Mouse (Mus musculus): Measurements from ENCODE around the gene Vmn1r40. TPM values are rescaled to one million over a fixed set of nuclear protein-coding genes. Genes with fewer than 3 reads are reported as not detected.

The Vmn1r40 gene
- polyA plus RNA-seq, 1 experiment from 2014 or later: not detected

- ATAC-seq: 0 out of 2 replicates have a peak, but pooled peaks have one; percentile 19
- Histone ChIP-seq H3K9ac (ENCODE audit: low read depth, low read length) (no peak overlapping the region), H3K4me3 (ENCODE audit: low read depth, low read length) (no peak overlapping the region), H3K4me2 (replicated peaks; ENCODE audit: low read depth) (no peak overlapping the region), H3K27me3 (replicated peaks; ENCODE audit: control insufficient read depth, insufficient read depth, low read length) (no peaks in the 10 kb centered on the region), H3K27ac (ENCODE audit: low read depth, low read length) (no peak overlapping the region), H3K4me1 (replicated peaks; ENCODE audit: control insufficient read depth, insufficient read depth, low read length) (no peaks in the 10 kb centered on the region), H3K36me3 (ENCODE audit: control insufficient read depth, insufficient read depth) (peaks cover 6% of the 10 kb centered on the region), H3K9me3 (ENCODE audit: control insufficient read depth) (no peaks in the 10 kb centered on the region)
- no peak for TF ChIP-seq CTCF (IDR thresholded peaks at IDR 0.05; ENCODE audit: low read depth)
- 83% methylated on average over 11 of the region's 11 CpGs for WGBS
Observed at GRCm38 (mm10) chr6:89673135-89673780, 34.1 kb upstream of the Vmn1r40 start.

DNA sequence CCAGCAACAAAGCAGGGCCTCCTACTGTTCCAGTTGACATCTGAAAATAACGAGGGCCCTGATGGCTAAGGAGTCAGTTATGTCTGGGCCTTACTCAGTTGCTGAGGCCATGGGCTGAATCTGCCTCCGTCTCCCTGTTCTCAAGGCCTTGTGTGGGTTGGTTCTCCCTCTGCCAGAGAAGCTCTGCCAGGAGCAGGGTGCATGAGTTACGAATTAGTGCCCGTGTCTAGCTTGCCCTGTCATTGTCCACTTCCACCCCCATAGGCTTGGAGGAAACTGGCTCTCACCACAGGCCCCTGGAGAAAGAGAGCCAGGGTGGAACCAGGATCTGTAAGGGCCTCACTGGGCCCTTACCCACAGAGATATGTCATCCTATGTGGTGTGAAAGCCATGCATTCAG lies 28.8 kb upstream of the Vmn1r40 start:
- H3K4me2 ChIP-seq (replicated peaks; ENCODE audit: low read depth): no peak overlapping the region
- H3K27ac ChIP-seq (ENCODE audit: low read depth, low read length): no peak overlapping the region
- H3K4me1 ChIP-seq (replicated peaks; ENCODE audit: control insufficient read depth, insufficient read depth, low read length): no peaks in the 10 kb centered on the region
- H3K9ac ChIP-seq (ENCODE audit: low read depth, low read length): no peak overlapping the region
- 81% methylated on average over 4 of the region's 4 CpGs for WGBS
- no peak for ATAC-seq
- no peaks in the 10 kb centered on the region for H3K9me3 ChIP-seq (ENCODE audit: control insufficient read depth)
- H3K27me3 ChIP-seq (replicated peaks; ENCODE audit: control insufficient read depth, insufficient read depth, low read length): no peaks in the 10 kb centered on the region
- no peak overlapping the region for H3K4me3 ChIP-seq (ENCODE audit: low read depth, low read length)
- H3K36me3 ChIP-seq (ENCODE audit: control insufficient read depth, insufficient read depth): peaks cover 6% of the 10 kb centered on the region
- no peak for TF ChIP-seq CTCF (IDR thresholded peaks at IDR 0.05; ENCODE audit: low read depth)

DNA sequence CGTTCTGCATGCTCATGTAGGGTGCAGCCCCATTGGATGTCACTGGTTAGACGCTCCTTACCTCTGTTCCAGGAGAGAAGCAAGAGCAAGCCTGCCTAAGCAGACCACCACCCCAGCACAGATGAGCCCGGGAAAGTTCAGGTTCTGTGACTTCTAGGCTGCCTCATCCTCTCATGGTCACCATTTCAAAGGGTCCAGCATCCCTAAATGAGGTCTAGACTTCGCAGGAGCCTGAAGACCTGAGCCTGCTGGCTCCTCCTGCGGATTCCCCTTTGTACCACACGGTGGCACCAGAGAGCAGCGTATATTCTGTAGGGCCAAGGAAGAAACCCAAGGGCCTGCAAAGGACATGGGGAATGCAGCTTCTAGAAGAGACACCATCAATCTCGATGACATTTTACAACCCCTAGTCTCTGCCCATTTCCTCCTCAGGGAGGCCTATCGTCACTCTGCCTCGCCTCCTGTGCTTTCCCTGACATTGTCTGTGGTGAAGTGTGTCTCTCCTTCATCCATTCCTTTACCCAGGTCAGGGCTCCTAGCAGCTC lies 28.0 kb upstream of the Vmn1r40 start:
- H3K27me3 ChIP-seq (replicated peaks; ENCODE audit: control insufficient read depth, insufficient read depth, low read length): no peaks in the 10 kb centered on the region
- no peak overlapping the region for H3K4me2 ChIP-seq (replicated peaks; ENCODE audit: low read depth)
- no peak for ATAC-seq
- H3K27ac ChIP-seq (ENCODE audit: low read depth, low read length): no peak overlapping the region
- peak; percentile 96 for TF ChIP-seq CTCF (IDR thresholded peaks at IDR 0.05; ENCODE audit: low read depth)
- WGBS: 16% methylated on average over 10 of the region's 10 CpGs
- no peak overlapping the region for H3K4me3 ChIP-seq (ENCODE audit: low read depth, low read length)
- H3K36me3 ChIP-seq (ENCODE audit: control insufficient read depth, insufficient read depth): peaks cover 6% of the 10 kb centered on the region
- no peak overlapping the region for H3K9ac ChIP-seq (ENCODE audit: low read depth, low read length)
- H3K4me1 ChIP-seq (replicated peaks; ENCODE audit: control insufficient read depth, insufficient read depth, low read length): no peaks in the 10 kb centered on the region
- no peaks in the 10 kb centered on the region for H3K9me3 ChIP-seq (ENCODE audit: control insufficient read depth)

- no peak overlapping the region for H3K4me3 ChIP-seq (ENCODE audit: low read depth, low read length)
- no peak overlapping the region for H3K9ac ChIP-seq (ENCODE audit: low read depth, low read length)
- no peaks in the 10 kb centered on the region for H3K27me3 ChIP-seq (replicated peaks; ENCODE audit: control insufficient read depth, insufficient read depth, low read length)
- H3K4me2 ChIP-seq (replicated peaks; ENCODE audit: low read depth): no peak overlapping the region
- no peaks in the 10 kb centered on the region for H3K36me3 ChIP-seq (ENCODE audit: control insufficient read depth, insufficient read depth)
- no peaks in the 10 kb centered on the region for H3K9me3 ChIP-seq (ENCODE audit: control insufficient read depth)
- 9% methylated on average over 8 of the region's 8 CpGs for WGBS
- no peaks in the 10 kb centered on the region for H3K4me1 ChIP-seq (replicated peaks; ENCODE audit: control insufficient read depth, insufficient read depth, low read length)
- no peak overlapping the region for H3K27ac ChIP-seq (ENCODE audit: low read depth, low read length)
- TF ChIP-seq CTCF (IDR thresholded peaks at IDR 0.05; ENCODE audit: low read depth): peak; percentile 93
- ATAC-seq: 0 out of 2 replicates have a peak, but pooled peaks have one; percentile 51
Observed at GRCm38 (mm10) chr6:89680155-89680554, 27.2 kb upstream of the Vmn1r40 start.

DNA sequence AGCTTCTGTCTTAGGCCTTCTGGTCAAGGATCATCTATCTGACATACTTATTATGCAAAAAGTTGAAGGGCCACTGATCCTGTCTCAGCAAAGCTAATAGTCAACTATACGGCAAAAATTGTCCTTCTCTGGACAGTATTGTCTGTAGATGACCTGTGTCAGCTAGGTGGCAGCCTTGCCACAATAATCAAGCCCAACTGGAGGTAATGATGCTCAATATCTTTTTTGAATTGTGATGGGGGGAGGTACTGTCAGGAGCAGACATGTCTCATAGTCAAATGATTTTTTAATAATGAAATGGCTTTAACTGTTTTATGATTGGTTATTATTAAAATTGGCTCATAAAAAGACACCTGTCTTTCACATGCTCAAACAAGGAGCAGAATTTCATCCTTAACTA lies 23.1 kb upstream of the Vmn1r40 start:
- H3K9ac ChIP-seq (ENCODE audit: low read depth, low read length): no peak overlapping the region
- H3K4me3 ChIP-seq (ENCODE audit: low read depth, low read length): no peak overlapping the region
- no peaks in the 10 kb centered on the region for H3K27me3 ChIP-seq (replicated peaks; ENCODE audit: control insufficient read depth, insufficient read depth, low read length)
- no peaks in the 10 kb centered on the region for H3K9me3 ChIP-seq (ENCODE audit: control insufficient read depth)
- no peaks in the 10 kb centered on the region for H3K36me3 ChIP-seq (ENCODE audit: control insufficient read depth, insufficient read depth)
- no peaks in the 10 kb centered on the region for H3K4me1 ChIP-seq (replicated peaks; ENCODE audit: control insufficient read depth, insufficient read depth, low read length)
- ATAC-seq: no peak
- H3K4me2 ChIP-seq (replicated peaks; ENCODE audit: low read depth): no peak overlapping the region
- TF ChIP-seq CTCF (IDR thresholded peaks at IDR 0.05; ENCODE audit: low read depth): peak; percentile 56
- H3K27ac ChIP-seq (ENCODE audit: low read depth, low read length): no peak overlapping the region
- 46% methylated on average over 1 of the region's 1 CpGs for WGBS

DNA sequence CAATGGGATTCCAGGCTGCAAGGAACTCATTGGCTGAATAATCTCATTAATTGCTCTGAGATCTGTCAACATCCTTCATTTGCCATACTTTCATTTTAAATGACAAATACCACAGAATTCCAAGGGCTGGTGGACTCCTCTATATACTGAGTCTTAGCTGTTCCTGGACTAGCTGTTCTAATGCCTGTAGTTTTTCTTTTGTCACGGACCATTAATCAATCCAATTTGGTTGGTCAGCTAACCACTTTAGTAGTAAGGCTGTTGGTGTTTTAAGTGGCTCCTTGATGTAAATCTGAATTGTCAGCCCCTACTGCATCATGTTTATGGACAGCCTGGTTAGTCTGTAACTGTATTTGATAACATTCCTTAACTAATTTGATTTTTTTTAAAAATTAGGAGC lies 20.2 kb upstream of the Vmn1r40 start:
- no peaks in the 10 kb centered on the region for H3K27me3 ChIP-seq (replicated peaks; ENCODE audit: control insufficient read depth, insufficient read depth, low read length)
- TF ChIP-seq CTCF (IDR thresholded peaks at IDR 0.05; ENCODE audit: low read depth): no peak
- no peaks in the 10 kb centered on the region for H3K9me3 ChIP-seq (ENCODE audit: control insufficient read depth)
- H3K36me3 ChIP-seq (ENCODE audit: control insufficient read depth, insufficient read depth): no peaks in the 10 kb centered on the region
- 85% methylated on average over 1 of the region's 1 CpGs for WGBS
- no peak overlapping the region for H3K9ac ChIP-seq (ENCODE audit: low read depth, low read length)
- no peak overlapping the region for H3K27ac ChIP-seq (ENCODE audit: low read depth, low read length)
- no peak overlapping the region for H3K4me2 ChIP-seq (replicated peaks; ENCODE audit: low read depth)
- ATAC-seq: no peak
- no peak overlapping the region for H3K4me3 ChIP-seq (ENCODE audit: low read depth, low read length)
- no peaks in the 10 kb centered on the region for H3K4me1 ChIP-seq (replicated peaks; ENCODE audit: control insufficient read depth, insufficient read depth, low read length)
